Mouse (Mus musculus) layer of hippocampus, postnatal 25 days (tissue): ENCODE results near the gene Fbxl15. TPM values are rescaled to one million over a fixed set of nuclear protein-coding genes. Genes with fewer than 3 reads are reported as not detected.

Source experiments
- DNase-seq, 2 experiments: peaks; one replicate each; pipeline ENCODE4 v3.0.0; 2022; ENCODE audit warnings: mixed read lengths in 2 of 2, low spot score in 1 of 2; ENCODE audit errors: extremely low spot score in 1 of 2
- total RNA-seq, 2 experiments: library from RNA; stranded (reverse); gene quantifications; 2 replicates each; pipeline ENCODE4 v1.2.3; 2021

Fbxl15 gene
- total RNA-seq, 2 experiments from 2014 or later: 29.0 to 32.8 TPM

DNA sequence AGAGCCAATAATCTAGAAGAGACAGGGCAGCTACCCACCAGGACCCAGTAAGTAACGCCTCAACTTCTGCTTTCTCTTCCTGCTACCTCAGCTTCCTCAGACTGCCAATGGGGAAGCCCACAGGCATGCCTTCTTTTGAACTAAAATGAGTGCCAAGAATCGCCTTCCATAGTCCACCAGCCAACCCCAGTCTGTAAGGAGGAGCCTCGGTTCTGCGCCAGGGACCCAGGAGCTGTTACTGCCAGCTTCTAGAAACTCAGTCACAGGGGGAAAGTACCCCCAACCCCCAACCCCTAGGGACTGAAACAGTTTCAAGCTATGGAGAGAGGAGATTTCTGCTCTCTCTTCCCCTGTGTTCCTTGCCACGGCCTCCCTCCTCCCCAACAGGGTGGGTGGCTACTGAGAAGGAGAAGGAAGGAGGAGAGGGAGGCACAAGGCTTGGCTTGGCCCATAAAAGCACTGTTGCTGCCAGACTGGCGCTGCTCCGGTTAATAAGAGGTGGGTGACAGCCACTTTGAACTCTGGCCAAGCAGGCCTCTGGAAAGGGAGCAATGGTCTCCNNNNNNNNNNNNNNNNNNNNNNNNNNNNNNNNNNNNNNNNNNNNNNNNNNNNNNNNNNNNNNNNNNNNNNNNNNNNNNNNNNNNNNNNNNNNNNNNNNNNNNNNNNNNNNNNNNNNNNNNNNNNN, 11.4 kb downstream of the Fbxl15 start:
- DNase-seq: no peak

DNA sequence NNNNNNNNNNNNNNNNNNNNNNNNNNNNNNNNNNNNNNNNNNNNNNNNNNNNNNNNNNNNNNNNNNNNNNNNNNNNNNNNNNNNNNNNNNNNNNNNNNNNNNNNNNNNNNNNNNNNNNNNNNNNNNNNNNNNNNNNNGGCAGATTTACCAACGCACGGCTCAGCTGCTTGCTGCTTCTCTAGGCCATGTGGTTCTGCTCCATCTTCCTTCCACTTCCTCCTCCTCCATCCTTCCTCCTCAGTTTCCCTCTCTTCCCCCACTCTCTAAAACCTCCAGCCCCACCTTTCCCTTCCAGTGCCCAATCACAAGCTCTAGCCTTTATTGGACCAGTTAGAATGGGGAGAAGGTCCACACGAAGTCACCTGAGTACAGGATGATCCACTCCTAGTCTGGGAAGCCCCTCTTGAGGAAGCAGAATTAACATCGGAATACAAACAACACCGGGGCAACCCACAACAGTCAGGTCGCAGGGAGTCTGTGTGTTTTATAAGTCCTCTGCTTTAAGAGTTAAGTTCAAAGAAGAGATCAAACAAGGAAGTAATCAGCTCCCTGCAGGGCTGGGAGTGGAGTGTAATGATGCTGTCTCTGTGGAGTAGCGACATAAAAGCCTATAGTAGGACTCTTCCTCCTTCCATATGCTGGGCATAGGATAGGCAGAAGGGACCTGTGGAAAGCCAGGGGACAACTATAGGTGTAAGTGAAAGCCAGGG, 16.9 kb downstream of the Fbxl15 start:
- DNase-seq: no peak

DNA sequence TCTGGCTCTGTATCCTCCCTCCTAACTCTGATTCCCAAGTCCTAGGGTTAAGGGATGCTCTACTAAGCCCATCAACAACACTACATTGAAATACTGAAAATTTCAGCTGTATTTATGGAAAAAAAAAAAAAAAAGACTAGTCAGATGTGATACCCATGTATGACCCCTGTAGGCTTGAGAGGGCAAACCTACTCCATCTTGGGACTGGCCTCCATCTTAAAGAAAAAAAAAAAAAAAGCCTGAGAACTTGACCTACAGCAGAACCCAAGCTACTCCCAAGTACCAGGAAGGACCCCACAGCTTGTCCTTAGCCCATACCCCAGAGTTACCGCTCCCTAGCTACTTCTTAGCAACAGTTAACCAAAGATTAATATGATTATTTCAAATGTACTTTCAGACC, 19.2 kb downstream of the Fbxl15 start:
- no peak for DNase-seq

GRCm38 (mm10) chr19:46347936-46348668, 20.1 kb downstream of the Fbxl15 start:
- DNase-seq: no peak

GRCm38 (mm10) chr19:46348761-46349458, 20.9 kb downstream of the Fbxl15 start:
- DNase-seq: peak; percentile 77 to 80

GRCm38 (mm10) chr19:46349550-46349949, 21.6 kb downstream of the Fbxl15 start:
- no peak for DNase-seq

DNA sequence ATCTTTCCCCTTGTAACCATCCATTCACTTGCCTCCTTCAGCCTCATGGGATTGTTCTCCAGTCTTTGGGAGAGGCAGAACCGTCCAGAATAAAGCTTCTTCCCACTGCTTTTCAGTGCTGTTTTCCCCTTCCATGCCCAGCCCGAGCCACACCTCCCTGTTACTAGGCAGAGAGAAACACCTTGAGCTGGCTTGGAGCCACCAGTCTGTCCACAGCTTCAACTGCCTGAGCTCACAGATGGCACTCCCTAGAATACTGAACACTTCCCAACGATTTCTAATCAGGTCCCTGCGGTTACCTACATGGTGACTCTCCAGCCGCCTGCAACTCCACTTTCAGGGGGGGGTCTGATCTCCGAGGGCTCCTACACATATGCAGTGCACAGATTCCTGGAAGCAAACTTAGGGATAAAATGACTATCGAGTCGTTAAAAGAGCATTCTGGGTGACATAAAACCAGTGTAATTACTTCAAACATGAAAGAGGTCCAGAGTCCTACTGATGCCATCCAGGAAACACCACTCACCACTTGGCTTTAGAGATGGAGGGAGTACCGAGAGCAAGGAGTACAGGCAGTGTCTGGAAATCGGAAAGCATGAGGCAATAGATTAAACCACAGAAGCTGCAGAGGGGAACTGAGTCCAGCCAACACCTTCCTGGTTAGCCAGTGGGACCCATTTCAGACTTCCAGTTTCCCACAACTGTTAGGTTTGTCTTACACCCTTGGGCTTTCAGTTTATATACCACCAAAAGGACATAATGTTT, 22.4 kb downstream of the Fbxl15 start, which contains the start of gene 2310034G01Rik:
Gene 2310034G01Rik, minus strand, starts transcription at position 135 of the 765 bp plus-strand sequence.
- DNase-seq: no peak

GRCm38 (mm10) chr19:46356701-46357138, 28.7 kb downstream of the Fbxl15 start:
- peak; percentile 83 for DNase-seq

GRCm38 (mm10) chr19:46357344-46358280, 29.6 kb downstream of the Fbxl15 start:
- no peak for DNase-seq

DNA sequence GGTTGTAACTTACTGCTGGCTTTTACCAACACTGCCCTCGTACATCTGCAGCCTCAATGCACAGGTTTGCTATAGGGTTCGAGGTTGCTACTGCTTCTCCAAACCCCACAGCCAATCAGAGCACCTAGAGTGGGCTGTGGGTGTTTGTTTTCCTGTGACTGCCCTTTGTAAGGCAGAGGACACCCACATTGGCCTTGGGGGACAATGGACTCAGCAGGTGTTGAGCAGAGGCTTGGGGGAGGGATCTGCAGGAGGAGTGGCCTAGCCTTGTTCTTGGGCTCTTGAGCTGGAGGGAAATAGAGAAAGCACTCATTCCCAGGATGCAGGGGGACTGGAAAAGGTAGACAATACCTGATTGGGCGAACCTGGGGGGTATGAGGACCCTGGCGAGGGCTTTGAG, 30.4 kb downstream of the Fbxl15 start:
- no peak for DNase-seq

- DNase-seq: no peak
Observed at GRCm38 (mm10) chr19:46362104-46362503, 34.1 kb downstream of the Fbxl15 start.

- DNase-seq: no peak
Observed at GRCm38 (mm10) chr19:46363294-46364009, 35.5 kb downstream of the Fbxl15 start.

- peak in 1 of 2 experiments; percentile 20 for DNase-seq
Observed at GRCm38 (mm10) chr19:46367798-46368590, 40.0 kb downstream of the Fbxl15 start.

DNA sequence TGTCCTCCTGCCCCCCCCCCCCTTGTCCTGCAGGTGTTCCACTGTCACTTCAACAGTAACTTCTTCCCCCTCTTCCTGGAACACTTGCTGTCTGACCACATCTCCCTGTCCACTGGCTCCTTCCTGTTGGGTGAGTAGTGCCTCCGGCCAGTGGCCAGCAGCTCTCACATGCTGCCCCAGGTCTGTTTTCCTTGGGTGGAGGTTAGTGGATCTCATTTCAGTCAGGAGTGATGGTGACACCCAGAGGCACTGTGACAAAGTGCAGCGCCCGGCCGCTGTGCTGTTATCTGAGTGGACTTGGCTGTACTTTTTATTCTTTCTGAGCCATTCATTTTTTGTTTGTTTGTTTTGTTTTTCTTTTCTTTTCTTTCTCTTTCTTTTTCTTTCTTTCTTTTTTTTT, 41.2 kb downstream of the Fbxl15 start:
- peak in 1 of 2 experiments; percentile 48 for DNase-seq

DNA sequence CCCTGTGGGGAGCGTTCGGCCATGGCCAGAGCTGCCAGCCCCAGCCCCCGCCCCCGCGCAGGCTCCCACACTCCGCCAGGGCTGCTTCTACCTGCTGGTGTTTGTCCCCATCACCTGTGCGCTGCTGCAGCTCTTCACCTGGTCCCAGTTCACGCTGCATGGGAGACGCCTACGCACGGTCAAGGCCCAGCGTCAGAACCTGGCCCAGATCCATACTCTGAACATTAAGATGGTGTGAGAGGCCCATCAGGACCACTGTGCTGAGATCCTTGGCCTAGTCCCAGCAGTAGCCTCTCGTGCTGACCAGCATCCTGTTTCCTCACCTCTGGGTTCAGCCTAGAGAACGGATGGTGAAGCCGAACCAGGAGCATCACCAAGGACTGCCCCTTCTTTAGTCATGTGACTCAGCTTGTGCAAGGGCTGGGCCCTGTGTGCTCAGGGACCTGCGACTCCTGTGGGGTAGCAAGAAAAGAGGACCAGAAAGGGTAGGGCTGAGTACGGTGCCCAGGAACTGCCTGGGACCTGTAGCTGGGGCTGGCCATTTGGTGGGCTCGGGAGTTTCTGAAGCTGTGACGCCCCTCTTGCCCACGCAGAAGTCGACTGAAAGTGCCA, 46.6 kb downstream of the Fbxl15 start:
- no peak for DNase-seq

DNA sequence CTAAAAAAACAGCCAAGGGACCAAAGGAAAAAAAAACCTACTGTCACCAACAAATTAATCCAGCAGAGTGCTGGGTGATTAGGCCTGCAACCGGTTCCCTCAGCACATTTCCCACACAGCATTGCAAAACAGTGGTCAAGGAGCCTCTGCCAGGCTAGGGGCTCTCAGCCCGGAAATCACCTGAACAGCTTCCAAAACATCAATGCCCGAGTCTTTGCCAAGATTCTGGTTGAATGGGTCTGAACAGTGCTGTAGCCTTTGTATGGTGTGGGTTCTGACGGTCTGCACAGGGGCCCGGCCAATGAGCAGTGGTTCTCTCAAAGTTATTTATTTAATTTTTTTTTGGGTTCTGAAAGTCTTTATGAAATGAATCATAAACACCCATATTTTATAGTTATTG, 47.5 kb downstream of the Fbxl15 start:
- DNase-seq: no peak

- no peak for DNase-seq
Observed at GRCm38 (mm10) chr19:46375891-46376290, 47.9 kb downstream of the Fbxl15 start.
